Mouse (Mus musculus) right cerebral cortex, adult 18-20 months (tissue): Measurements from ENCODE around the gene Adam22.

Source experiments
- DNase-seq: peaks from one replicate; pipeline ENCODE4 v3.0.0; 2022; ENCODE audit warnings: mixed read lengths

Gene Adam22

DNA sequence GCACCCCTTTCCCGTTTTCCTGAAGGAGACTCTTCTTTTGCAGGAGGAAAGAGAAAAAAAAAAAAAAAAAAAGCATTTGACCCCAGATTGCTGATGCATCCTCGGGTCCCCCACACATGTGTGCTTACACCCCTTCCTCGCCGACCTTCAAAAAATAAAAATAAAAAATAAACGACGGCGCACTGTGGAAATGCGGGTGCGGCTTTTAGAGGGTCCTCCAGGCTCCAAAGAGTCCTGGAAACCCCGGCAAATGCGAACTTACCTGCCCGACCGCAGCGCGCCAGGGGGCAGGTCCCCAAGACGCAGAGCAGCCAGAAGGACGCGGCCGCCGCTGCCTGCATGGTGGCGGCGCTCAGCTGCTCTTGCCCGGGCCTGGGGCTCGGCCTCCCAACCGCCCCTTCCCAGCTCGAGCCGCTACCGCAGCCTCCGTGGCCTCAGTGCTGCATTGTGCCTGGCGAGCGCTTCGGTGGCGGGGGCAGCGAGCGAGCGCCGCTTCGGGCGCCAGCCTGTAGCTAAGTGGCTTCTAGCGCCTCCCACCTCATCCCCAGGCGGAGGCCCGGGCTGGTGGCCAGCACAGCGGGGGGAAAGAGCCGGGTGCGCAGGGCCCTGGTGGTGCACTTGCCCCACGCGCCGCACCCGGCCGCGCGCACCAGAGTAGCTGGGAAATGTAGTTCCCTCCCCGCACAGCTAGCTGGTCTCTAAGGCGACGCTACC is at the start of gene Adam22:
TSS of gene Adam22 (minus strand) at position 547 of the 714 bp plus-strand sequence.
- DNase-seq = peak; percentile 97

GRCm38 (mm10) chr5:8417443-8417842 is 49.5 kb upstream of the Adam22 start:
- DNase-seq = no peak

DNA sequence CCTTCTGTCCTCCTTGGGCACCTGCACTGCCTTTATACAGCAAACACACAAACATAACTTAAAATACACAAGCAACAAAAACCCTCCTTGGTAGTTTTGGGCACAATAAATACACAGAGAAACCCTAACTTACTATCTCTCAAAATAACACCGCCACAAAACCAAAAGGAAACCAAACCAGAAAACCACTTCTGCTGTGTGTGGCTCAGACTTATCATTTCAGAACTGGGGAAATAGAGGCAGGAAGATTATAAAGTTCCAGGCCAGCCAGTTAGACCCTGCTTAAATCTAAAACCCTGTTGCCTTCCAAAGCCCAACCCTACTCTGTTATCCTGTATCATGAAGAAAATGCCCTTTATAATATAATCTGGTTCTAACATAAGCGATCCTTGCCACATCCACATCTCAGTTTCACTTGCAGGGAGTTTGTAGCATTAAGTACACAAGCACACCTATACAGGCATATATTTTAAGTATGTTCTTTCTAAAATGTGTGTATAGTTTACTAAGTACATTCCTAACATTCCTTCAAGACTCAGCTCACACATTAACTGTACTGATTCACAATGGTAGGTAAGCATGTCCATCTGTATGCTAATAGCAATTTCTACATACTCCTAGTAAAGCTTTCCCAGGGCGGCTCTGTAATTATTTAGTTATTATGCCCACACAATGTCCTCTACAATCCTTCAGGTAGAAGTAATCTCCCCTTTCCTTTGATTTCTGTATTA is 48.9 kb upstream of the Adam22 start:
- no peak for DNase-seq

DNA sequence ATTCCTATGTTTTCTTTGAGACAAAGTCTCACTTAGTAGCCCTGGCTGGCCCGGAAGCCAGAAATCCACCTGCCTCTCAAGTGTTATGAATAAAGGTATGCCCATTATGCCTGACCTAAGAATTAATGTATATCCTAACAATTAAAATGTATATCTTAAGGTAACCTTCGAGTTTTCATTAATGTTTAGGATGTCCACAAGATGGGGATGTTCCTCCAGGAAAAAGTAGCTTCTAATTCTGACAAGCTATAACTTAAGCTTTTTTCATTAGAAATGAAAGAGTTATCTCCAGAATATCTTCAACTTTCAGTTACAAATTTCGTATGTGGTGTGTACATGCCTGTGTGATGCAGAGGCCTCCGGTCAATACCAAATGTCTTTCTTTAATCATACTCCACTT is 40.8 kb upstream of the Adam22 start:
- DNase-seq = no peak

DNA sequence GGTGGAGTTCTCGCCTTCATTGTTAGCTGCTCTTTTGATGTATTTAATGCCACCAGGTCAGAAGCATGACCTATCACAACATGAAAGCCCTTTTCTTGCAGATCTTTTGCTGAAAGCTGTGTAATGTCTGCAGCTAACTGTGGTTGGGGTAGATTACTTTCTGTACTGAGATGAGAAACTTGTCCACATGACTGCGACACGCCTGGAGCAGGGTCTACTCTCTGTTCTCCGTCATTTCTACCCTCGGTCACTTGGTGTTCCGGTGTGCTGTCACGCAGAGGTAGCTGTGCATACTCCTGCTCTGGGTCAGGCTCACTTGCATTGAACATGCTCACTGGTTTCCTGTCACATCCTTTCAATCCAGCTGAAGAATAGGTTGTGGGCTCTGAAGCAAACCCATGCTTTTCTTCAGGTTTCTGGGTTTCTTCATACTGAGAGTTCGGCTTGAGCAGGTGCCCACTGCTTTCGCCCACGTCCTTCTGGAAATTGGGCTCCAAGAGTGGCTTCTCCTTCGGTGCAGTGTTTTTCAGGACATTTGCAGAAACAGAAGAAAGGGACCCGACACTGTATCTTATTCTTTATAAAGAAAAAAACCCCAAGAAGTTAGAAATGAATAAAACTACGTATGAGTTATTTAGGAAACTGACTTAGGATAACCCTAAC is 29.8 kb upstream of the Adam22 start:
- DNase-seq = peak; percentile 18

DNA sequence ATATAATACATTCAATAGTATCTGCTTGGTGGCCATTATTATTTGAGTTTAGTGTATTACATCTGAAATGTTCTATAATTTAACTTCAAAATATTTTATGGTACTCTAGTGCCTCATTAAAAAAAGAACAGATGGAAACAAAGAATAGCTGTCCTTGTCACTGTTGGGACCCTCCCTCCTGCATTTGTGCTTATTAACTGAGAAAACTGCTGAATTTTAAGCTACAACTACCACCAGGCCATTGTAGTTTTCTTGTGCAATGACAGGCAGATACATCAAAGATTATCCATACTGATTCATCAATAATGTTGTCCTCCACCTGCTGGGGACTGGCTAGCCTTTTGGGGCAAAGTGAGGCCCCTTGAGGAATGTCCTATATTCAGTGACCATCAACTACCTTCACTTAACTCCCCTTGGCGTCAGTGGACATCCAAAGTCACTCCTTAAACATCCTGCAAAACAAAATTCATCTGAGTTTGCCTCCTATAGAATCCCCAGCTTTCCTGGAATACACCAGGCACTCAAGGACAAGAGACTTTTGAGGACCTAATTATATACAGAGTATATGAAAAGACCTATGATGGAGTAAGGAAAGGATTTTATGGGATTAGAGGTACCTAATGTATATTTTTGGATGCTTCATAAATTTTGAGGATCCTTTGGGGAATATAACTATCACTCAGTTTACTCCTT is 26.1 kb upstream of the Adam22 start:
- DNase-seq = no peak

DNA sequence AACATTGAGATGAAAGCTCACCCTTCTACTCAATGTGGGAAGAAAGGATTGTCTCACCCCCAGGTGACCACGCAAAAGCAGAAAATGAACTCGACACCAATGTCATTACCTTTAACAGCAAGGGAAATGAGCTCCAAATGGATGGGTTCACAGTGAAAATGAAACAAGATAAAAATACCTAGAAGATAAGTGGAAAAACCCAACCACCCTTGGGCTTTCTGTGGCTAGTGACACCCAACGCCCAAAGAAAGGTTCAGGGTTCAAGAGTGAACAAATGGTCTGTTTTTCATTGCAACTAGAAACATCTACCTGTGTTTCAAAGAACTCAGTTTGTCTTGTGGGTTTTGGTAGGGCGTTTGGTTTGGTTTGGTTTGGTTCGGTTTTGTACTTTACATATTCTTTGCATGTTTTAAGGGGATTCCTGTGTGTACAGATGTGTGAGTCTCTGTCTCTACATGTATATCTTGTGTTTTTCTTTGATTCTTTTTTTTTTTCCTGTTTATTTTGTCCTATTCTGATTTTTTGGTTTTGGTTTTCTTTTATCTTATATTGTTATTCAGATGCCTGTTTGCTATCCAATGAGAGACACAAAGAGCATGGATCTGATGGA is 6.4 kb upstream of the Adam22 start:
- DNase-seq = no peak

- no peak for DNase-seq
These were observed 5.5 kb upstream of the Adam22 start for GRCm38 (mm10) chr5:8373415-8373814.

DNA sequence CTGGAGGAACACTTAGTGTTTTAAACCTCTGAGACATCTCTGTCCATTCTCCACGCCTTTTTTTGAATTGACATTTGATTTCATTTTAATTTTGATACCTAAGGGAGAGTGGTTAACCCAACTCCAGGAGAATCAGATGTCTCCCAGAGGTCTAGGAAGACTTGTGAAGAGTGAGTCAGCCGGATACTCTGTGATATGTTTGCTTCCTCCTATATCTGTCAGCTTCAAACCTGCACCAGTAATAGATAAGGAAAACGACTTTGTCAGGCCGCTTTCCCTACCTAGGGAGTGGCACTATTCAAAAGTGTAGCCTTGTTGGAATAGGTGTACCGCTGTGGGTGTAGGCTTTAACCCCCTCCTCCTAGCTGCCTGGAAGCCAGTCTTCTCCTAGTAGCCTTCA is 821 bp upstream of the Adam22 start:
- DNase-seq = no peak

DNA sequence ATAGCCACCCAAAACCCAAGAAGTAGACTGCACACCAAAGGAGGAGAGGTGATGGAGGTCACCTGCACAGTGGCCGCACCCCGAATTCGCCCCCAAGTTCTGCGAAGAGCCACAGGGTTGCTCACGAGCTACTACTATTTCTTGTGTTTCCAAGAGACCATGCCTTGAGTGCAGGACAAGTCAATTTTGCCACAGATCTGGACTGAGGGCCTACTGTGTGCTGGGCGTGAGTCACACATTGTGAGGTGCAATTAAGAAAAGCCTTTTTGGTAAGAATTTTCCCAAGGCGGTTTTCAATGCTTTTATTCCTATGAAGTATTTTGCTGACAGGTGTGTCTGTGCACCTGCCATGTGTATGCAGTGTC is 350 bp upstream of the Adam22 start:
- DNase-seq = no peak

DNA sequence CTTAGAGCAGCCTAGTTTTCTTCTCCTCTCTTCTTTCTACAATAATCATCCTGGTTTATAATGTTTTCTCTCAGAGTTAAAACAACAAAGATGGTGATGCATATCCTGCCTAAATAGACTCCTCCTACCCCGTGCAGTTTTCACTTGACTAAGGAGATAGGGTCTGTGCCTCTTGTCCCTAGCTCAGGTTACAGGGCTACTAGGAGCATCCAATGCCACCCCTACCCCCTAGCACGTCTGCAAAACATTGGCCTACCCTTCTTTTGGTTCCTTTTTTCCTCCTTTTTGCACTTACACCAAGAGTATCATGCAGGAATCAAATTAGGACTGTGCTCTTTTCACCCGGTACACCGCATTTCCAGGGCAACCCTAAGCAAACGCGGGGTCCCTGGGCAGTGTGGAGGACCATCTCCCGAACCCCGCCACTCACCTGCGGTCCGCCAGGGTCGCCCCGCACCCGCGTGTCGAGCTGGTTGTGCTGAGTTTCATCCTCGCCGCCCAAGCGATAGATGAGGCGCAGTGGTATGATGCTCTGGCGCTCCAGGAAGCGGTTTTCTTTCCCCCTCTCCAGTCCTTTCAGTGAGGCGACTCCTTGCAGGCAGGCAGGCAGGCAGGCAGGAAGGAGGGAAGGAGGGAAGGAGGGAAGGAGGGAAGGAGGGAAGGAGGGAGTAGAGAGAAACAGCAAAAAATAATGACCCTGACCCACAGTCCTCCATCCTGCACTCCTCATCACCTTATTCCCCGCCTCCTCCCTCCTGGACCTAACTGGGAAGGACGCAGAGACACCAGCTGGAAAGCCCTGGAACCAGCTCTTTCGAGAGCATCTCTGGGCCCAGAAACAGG is 968 bp downstream of the Adam22 start:
- peak; percentile 43 for DNase-seq

DNA sequence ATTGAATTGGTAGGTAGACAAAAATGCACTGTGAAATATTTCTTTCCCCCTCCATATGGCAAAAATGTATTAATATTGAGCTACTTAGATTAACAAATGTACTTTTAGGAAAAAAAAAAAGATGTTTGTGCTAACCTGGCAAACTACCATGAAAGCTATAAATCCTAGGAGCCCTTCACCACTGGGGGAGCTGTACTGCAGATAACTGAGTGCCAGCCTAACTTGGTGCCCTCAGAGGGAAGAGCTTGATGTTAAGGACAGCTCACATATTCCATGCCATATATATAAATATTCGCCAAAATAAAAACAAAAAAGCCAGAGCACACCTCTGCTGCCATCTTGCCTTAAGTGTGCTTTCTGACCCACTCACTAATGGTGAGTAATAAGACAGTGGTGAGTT is 5.6 kb downstream of the Adam22 start:
- DNase-seq = no peak

GRCm38 (mm10) chr5:8357677-8358076 is 10.3 kb downstream of the Adam22 start:
- no peak for DNase-seq

DNA sequence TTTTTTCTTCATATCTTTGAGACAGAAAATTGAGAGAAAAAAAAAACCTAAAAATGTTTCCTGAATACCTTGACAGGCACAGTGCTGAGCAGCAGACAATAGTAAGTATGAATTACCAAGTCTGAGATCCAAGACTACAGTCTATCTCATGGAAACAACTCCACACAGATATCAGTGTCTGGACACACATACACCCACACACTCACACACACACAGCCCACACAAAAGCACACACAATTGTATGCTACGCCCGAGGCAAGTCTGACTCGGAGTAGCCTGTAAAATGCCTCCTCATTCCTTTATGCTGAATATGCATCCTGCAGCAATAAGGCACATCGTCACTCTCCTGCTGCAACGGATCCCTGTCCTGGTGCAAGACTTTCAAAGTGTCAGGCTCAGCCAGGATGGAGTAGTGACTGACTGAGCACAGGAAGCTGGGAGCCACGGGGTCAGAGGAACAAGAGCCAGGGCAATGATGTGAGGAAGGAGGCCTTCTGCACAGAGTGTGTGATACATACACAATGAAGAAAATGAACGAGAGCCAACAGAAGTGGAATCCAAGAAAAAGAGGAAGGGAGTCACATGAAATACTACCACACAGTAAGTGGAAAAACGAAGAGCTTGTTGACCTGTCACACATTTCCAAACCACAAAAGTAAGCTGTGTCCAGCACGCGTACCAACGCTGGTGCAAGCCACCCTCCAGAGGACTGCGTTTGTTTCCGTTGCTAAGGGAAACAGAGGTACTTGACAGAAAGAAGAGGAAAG is 10.9 kb downstream of the Adam22 start:
- DNase-seq = no peak

- DNase-seq = no peak
These were observed 11.6 kb downstream of the Adam22 start for GRCm38 (mm10) chr5:8356326-8356725.

DNA sequence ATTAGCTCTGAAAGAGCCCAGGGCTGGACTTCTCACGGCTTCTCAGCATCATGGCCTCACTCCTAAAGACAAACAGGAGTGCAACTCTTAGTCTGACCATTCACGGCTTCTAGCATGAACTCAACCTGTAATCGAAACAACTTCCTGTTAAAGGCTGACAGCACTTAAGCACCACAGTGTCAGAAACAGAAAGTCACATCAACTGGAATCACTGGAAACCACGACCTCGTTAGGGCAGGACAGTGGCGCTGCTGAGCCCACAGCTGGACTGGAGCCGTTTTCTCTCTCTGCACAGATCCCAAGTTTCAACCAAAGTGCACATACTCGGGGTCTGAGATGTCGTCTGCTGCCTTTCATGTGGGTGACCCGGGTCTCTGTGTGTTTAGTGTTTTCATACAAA is 18.4 kb downstream of the Adam22 start:
- no peak for DNase-seq

DNA sequence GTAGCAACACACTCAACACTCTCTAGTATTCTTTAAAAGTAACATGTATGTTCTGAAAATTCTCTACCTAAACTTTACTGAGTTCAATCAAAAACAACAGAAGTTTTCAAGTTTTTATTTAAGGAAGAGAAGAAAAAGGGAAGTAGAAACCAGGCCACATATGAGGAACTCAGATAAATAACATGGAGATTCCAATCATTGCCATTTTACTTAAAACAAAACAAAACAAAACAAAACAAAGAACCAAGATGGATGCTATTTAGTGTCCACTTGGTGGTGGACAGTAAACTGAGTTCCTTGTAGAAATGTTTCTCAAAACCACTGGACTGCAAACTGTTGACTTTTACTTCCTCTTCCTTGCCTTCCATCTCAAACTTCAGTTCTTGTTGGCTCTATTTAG is 21.6 kb downstream of the Adam22 start:
- DNase-seq = no peak

GRCm38 (mm10) chr5:8343296-8343695 is 24.7 kb downstream of the Adam22 start:
- no peak for DNase-seq

- no peak for DNase-seq
These were observed 26.3 kb downstream of the Adam22 start for GRCm38 (mm10) chr5:8341676-8342075.

DNA sequence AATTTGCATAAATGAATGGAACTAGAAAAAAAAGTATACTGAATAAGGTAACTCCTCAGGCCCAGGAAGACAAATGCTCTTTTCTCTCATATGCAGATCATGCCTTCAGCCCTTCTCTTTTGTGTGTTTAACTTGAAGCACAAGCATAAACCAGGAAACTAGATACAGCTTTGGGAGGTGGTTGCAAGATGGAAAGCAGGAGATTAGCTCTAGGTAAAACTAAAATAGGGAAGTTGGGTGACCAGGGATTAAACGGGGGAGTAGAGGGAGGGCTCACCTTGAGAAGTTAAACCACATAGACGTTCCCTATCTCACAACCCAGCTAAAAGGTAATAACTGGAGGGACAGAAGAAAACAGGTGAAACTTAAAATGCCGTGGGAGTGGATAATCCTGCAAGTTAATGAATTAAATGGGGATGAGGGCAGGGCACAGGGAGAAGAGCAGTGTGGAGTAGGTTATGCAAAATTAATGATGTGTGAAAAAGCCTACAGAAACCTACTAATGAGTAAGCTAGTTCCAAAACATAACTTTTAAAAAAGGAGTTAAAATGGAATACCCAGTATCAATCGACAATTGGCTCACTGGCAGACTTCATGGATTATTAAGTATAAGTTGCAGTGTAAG is 40.2 kb downstream of the Adam22 start:
- DNase-seq = no peak

DNA sequence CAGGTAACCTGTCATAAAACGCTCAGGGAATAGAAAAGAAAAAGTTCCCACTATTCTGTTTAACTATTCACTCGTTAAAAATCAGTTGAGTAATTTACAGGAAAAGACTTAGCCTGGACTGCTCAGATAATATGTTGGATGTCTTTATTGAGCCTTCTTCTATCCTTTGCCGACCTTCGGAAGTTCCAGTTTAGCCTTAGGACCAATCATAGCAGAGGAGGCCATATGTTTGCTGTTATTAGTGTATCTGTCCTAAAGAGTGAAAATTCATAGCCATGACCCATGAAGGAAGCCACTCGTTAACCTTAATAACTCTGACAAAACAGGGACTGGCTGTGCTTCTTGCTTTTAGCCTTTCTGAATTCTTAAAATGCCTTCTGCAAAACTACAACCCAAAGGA is 41.3 kb downstream of the Adam22 start:
- no peak for DNase-seq
